Mouse (Mus musculus) neural tube, embryonic 13.5 days (tissue): ENCODE results near the gene Hspb6. TPM values are rescaled to one million over a fixed set of nuclear protein-coding genes. Genes with fewer than 3 reads are reported as not detected.

ENCODE experiments used
- ATAC-seq: fragments of 200-750 bp; cut with Nextera tagmentation; 2 replicates; pipeline ENCODE4 v1.8.0; 2017; ENCODE audit warnings: low read depth, mild to moderate bottlenecking, moderate TSS enrichment, moderate library complexity
- H3K27ac ChIP-seq: fragments of 300-500 bp; sonication (generic); replicated peaks from 2 replicates; pipeline ENCODE4 v1.5.1; 2015; ENCODE audit warnings: moderate library complexity, mild to moderate bottlenecking, inconsistent platforms
- H3K27me3 ChIP-seq: fragments of 300-500 bp; sonication (generic); 2 replicates; pipeline ENCODE4 v1.6.1; 2015; ENCODE audit warnings: mild to moderate bottlenecking, inconsistent platforms
- H3K36me3 ChIP-seq: fragments of 300-500 bp; sonication (generic); 2 replicates; pipeline ENCODE4 v1.6.1; 2015; ENCODE audit warnings: mild to moderate bottlenecking, inconsistent platforms
- H3K4me1 ChIP-seq: fragments of 300-500 bp; sonication (generic); replicated peaks from 2 replicates; pipeline ENCODE4 v1.6.1; 2015; ENCODE audit warnings: inconsistent platforms
- H3K4me2 ChIP-seq: fragments of 300-500 bp; sonication (generic); 2 replicates; pipeline ENCODE4 v1.6.1; 2015; ENCODE audit warnings: inconsistent platforms, mild to moderate bottlenecking, moderate library complexity
- H3K4me3 ChIP-seq: fragments of 300-500 bp; sonication (generic); 2 replicates; pipeline ENCODE4 v1.5.1; 2015; ENCODE audit warnings: mild to moderate bottlenecking, inconsistent platforms
- H3K9ac ChIP-seq: fragments of 300-500 bp; sonication (generic); 2 replicates; pipeline ENCODE4 v1.6.1; 2015; ENCODE audit warnings: moderate library complexity, mild to moderate bottlenecking, inconsistent platforms
- H3K9me3 ChIP-seq: fragments of 300-500 bp; sonication (generic); 2 replicates; pipeline ENCODE4 v1.6.1; 2016; ENCODE audit warnings: inconsistent platforms
- WGBS: fragments of 180-500 bp; shearing (Covaris S2); methylation state at CpG from one replicate; pipeline ENCODE4 v1.1.7; 2015; 5-methylcytosine and 5-hydroxymethylcytosine counted together
- polyA plus RNA-seq: library from polyadenylated mRNA; unstranded; fragments of >200 nt; fragmentation: Nextera tagmentation; extraction: Ambion mirVana; gene quantifications from 2 replicates; pipeline ENCODE4 v1.2.1, GENCODE M21; 2015

Hspb6 gene
- polyA plus RNA-seq, 1 experiment from 2014 or later = 6.6 TPM

- 12% methylated on average over 8 of the region's 8 CpGs for WGBS
- Histone ChIP-seq H3K9me3 (no peaks in the 10 kb centered on the region), H3K27me3 (no peaks in the 10 kb centered on the region), H3K4me2 (peak overlapping the region; percentile 72), H3K27ac (peak overlapping the region; percentile 92), H3K36me3 (peaks cover 47% of the 10 kb centered on the region), H3K4me1 (peaks cover 44% of the 10 kb centered on the region), H3K9ac (peak overlapping the region; percentile 95), H3K4me3 (peak overlapping the region; percentile 72)
- ATAC-seq = no peak
Observed at GRCm38 (mm10) chr7:30532931-30533330, 19.0 kb upstream of the Hspb6 start.

DNA sequence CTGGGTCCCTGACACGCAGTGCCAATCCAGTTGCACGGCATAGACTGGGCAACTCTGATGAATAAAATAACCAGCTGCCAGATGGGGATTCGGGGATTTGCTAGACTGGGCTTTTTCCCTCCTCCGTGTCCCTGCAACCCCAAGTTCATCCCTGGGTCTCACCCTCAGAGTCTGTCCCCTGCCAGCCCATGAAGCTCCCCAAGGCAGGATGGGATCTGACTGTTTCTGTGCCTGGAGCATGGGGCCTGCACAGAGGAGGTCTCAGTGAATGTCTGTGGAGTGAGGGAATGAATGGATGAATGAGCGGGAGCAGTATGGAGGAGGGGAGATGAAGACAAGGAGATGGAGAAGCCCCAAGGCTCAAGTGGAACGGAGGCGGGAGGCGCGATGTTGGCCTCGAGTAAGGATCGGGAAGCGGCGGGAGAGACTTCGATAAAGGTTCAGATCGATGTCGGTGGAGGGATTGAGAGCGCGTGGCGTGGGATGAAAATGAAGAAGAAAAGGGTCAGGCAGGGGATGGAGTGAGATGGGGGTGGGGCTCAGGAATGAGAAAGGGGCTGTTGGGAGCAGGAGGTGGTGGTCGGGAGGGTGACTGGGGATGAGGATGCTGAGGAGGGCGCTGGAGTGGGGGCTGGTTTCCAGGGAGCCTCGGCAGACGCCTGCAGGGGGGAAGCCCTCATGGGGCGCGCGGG, 17.9 kb upstream of the Hspb6 start:
- Histone ChIP-seq H3K9me3 (no peaks in the 10 kb centered on the region), H3K4me3 (peak overlapping the region; percentile 72), H3K4me1 (peaks cover 44% of the 10 kb centered on the region), H3K9ac (peak overlapping the region; percentile 95), H3K4me2 (peak overlapping the region; percentile 72), H3K27me3 (no peaks in the 10 kb centered on the region), H3K27ac (peak overlapping the region; percentile 92), H3K36me3 (peaks cover 35% of the 10 kb centered on the region)
- peak; percentile 60 for ATAC-seq
- 3% methylated on average over 26 of the region's 26 CpGs for WGBS

- H3K27me3 ChIP-seq = no peaks in the 10 kb centered on the region
- H3K9me3 ChIP-seq = no peaks in the 10 kb centered on the region
- peaks cover 44% of the 10 kb centered on the region for H3K4me1 ChIP-seq
- ATAC-seq = peak; percentile 91
- WGBS = under 1% methylated on average over 83 of the region's 84 CpGs
- peak within 1 kb of the TSS; percentile 95 for H3K9ac ChIP-seq
- H3K4me3 ChIP-seq = peak within 1 kb of the TSS; percentile 72
- H3K36me3 ChIP-seq = peaks cover 35% of the 10 kb centered on the region
- peak within 1 kb of the TSS; percentile 72 for H3K4me2 ChIP-seq
- peak within 1 kb of the TSS; percentile 92 for H3K27ac ChIP-seq
Observed at GRCm38 (mm10) chr7:30534633-30535577, 17.1 kb upstream of the Hspb6 start, which contains the start of gene Arhgap33. TSS of gene Arhgap33 (minus strand) at chr7:30535060.

DNA sequence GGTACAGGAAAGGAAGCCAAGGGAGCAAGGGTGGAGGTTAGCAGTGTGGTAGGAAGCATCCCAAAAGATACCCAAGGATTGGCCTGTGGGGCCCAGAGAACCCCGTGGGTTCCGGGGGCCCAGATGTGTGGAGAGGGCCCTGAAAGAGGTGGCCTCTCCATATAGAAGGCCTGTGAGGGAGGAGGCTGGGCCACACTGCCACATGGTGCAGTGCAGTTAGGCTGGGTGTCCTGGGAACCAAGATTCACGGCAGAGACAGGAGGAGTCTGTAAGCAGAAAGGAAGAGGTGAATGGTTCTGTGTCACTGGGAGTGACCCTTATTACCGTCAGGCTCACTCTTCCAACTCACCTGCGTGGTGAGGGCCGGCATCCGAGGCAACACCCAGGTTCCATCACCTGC, 11.4 kb upstream of the Hspb6 start:
- Histone ChIP-seq H3K27ac (no peak overlapping the region), H3K9ac (no peak overlapping the region), H3K9me3 (no peaks in the 10 kb centered on the region), H3K4me1 (peaks cover 5% of the 10 kb centered on the region), H3K36me3 (peaks cover 32% of the 10 kb centered on the region), H3K27me3 (no peaks in the 10 kb centered on the region), H3K4me2 (no peak overlapping the region), H3K4me3 (no peak overlapping the region)
- ATAC-seq = no peak
- 90% methylated on average over 7 of the region's 7 CpGs for WGBS

- Histone ChIP-seq H3K4me3 (no peak overlapping the region), H3K4me2 (no peak overlapping the region), H3K4me1 (no peaks in the 10 kb centered on the region), H3K36me3 (peaks cover 50% of the 10 kb centered on the region), H3K27me3 (no peaks in the 10 kb centered on the region), H3K27ac (no peak overlapping the region), H3K9me3 (no peaks in the 10 kb centered on the region), H3K9ac (no peak overlapping the region)
- ATAC-seq = no peak
- WGBS = 88% methylated on average over 2 of the region's 2 CpGs
Observed at GRCm38 (mm10) chr7:30544327-30544726, 7.7 kb upstream of the Hspb6 start.

- WGBS = 97% methylated on average over 2 of the region's 2 CpGs
- no peak overlapping the region for H3K9ac ChIP-seq
- no peak overlapping the region for H3K4me2 ChIP-seq
- H3K27me3 ChIP-seq = peaks cover 9% of the 10 kb centered on the region; the same call in 1 of the 2 replicates
- no peak overlapping the region for H3K27ac ChIP-seq
- H3K9me3 ChIP-seq = no peaks in the 10 kb centered on the region
- ATAC-seq = no peak
- peaks cover 18% of the 10 kb centered on the region for H3K4me1 ChIP-seq
- peaks cover 33% of the 10 kb centered on the region for H3K36me3 ChIP-seq
- no peak overlapping the region for H3K4me3 ChIP-seq
Observed at GRCm38 (mm10) chr7:30549880-30550279, 2.1 kb upstream of the Hspb6 start.

DNA sequence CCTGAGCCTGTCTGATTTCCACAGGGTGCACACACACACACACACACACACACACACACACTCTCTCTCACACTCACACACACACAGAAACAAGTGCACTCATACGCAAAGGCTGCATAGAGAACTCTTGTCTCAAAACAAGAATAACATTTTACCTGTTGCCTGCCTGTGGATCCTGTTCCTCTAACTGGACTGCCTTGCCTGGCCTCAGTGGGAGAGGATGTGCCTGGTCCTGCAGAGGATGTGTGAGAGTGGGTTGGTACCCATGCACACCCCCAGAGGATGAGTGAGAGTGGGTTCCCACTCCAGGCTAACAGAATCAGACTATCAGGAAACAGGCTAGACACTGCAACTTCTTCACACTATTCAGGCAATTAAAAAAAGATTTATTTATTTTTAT, 1.4 kb upstream of the Hspb6 start:
- H3K4me3 ChIP-seq = no peak overlapping the region
- H3K4me1 ChIP-seq = peaks cover 18% of the 10 kb centered on the region
- no peak overlapping the region for H3K27ac ChIP-seq
- H3K4me2 ChIP-seq = no peak overlapping the region
- no peak for ATAC-seq
- no peak overlapping the region for H3K9ac ChIP-seq
- 100% methylated on average over 1 of the region's 1 CpGs for WGBS
- H3K27me3 ChIP-seq = peaks cover 9% of the 10 kb centered on the region; the same call in 1 of the 2 replicates
- H3K9me3 ChIP-seq = no peaks in the 10 kb centered on the region
- peaks cover 37% of the 10 kb centered on the region for H3K36me3 ChIP-seq

- peaks cover 38% of the 10 kb centered on the region for H3K36me3 ChIP-seq
- H3K4me3 ChIP-seq = peak overlapping the region; percentile 64
- H3K27ac ChIP-seq = peak overlapping the region; percentile 93
- peak overlapping the region; percentile 72 for H3K9ac ChIP-seq
- peak overlapping the region; percentile 87 for H3K4me2 ChIP-seq
- H3K4me1 ChIP-seq = peaks cover 18% of the 10 kb centered on the region
- 5% methylated on average over 10 of the region's 10 CpGs for WGBS
- no peaks in the 10 kb centered on the region for H3K9me3 ChIP-seq
- H3K27me3 ChIP-seq = peaks cover 9% of the 10 kb centered on the region; the same call in 1 of the 2 replicates
- ATAC-seq = peak; percentile 70
Observed at GRCm38 (mm10) chr7:30551445-30552101, 405 bp upstream of the Hspb6 start.

DNA sequence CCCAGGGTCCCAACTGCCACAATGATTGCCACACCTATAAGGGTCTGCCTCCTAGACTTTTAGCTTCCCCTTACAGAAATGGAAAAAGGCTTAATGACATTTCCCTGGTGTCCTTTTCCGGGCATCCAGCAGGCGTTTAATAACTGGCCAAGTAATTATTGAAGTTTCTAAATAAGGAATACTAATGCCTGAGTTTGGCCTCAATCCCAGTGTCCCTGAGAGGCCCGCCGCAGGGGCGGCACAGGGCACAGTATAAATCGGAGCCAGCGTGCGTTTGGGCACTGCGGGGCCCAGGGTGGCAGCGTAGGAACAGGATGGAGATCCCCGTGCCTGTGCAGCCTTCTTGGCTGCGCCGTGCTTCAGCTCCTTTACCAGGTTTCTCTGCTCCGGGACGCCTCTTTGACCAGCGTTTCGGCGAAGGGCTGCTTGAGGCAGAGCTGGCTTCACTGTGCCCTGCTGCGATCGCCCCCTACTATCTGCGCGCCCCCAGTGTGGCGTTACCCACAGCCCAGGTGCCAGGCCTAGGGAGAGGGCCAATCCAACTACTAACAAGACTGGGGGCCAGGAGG, 1.1 kb downstream of the Hspb6 start:
- Histone ChIP-seq H3K36me3 (peaks cover 48% of the 10 kb centered on the region), H3K4me3 (peak overlapping the region; percentile 64), H3K9ac (peak overlapping the region; percentile 70), H3K4me1 (peaks cover 23% of the 10 kb centered on the region), H3K4me2 (peak overlapping the region; percentile 87), H3K27me3 (peaks cover 9% of the 10 kb centered on the region; the same call in 1 of the 2 replicates), H3K9me3 (no peaks in the 10 kb centered on the region), H3K27ac (peak overlapping the region; percentile 93)
- no peak for ATAC-seq
- WGBS = 8% methylated on average over 23 of the region's 23 CpGs

- Histone ChIP-seq H3K4me2 (peak overlapping the region; percentile 87), H3K27ac (no peak overlapping the region), H3K4me3 (peak overlapping the region; percentile 64; the same call in 1 of the 2 replicates), H3K36me3 (peaks cover 41% of the 10 kb centered on the region), H3K9ac (peak overlapping the region; percentile 70), H3K4me1 (peaks cover 32% of the 10 kb centered on the region), H3K27me3 (peaks cover 9% of the 10 kb centered on the region; the same call in 1 of the 2 replicates), H3K9me3 (no peaks in the 10 kb centered on the region)
- no peak for ATAC-seq
- 85% methylated on average over 22 of the region's 22 CpGs for WGBS
Observed at GRCm38 (mm10) chr7:30553810-30554584, 2.0 kb downstream of the Hspb6 start.
